Mouse (Mus musculus): Measurements from ENCODE around the gene Gramd1b.

Gramd1b gene

DNA sequence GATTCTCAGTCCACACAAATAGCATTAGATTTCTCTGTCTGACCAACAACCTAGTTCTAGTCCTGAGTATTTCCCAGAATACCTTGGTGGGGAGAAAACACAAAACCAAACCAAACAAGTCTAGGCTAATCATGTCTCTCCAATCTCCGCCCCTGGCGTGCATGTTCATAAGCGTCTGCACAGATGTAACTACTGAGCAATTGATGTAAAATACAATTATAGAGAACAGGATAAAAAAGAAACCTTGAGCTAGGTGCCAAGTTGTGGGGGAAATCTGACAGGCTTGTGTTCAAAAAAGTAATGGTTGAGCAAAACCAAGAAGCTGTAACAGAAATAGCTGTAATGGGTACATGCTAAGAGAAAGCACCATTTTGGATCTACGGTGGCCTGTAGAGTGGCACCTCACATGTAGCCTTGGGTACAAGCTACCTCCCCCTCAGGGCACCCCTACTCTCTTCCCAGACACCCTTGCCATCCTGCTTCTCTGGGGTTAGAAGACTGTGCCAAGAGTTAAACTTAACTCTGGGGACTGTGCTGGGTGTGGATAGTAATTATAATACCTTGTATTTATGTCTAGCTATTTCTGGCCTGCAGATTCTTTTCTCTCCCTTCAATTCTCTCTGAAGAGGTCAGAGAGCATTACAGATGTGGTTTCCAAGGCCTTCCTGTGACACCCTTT, 174.3 kb downstream of the Gramd1b start:
- DNase-seq = no peak

DNA sequence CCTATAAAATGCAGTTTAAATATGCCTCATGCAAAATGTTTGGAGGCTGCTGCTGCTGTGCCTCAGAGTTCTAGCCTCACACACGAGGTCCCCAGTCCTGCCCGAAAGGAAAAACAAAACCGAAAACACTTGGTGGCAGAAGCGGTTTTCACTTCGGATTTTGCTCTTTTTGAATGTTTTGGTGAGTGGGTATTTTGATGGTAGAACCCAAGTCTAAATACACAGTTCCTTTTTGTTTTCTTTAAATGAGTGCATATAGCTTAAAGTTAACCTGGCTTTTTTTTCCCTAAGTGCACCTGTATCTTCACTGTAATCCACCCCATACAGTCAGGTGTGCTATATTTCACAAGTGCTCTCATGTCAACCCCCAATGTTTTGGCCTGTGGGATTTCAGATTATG, 174.8 kb downstream of the Gramd1b start:
- no peak for DNase-seq

DNA sequence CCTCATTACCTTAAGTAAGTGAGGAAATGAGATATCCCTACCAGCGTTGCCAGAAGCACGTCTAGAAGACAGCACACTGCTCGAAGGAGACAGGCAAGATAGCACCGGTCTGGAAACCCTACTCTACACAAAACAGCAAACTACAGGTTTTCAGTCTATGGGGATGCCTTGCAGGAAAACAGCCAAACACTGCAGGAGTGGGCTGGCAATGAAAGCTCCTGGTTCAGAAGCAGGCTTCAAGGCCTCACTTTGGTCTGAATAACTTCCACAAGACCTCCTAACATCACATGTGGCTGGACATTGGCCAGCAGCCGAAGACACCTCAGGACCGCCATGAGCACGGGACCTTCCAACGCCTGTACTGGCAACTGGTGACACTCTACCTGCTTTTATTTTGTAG, 175.8 kb downstream of the Gramd1b start:
- no peak for DNase-seq

DNA sequence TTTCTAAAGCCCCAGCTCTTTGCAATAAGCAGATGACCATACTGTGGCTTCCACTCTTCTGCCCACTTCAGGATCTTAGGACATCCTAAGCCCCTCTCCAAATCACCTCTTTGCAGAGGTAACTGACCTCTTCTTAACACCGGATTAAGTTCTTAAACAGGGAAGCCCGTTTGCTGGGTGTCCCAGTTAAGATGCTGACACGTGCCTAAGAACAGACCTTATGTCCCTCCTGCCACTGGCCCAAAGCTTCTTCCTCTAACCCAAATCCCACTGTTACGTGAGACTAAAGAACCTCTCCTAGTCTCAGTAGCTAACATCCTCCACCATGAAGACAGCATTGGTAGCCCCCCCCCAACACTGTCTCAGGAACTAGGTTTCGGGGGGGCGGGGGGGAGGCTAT, 177.6 kb downstream of the Gramd1b start:
- no peak for DNase-seq

DNA sequence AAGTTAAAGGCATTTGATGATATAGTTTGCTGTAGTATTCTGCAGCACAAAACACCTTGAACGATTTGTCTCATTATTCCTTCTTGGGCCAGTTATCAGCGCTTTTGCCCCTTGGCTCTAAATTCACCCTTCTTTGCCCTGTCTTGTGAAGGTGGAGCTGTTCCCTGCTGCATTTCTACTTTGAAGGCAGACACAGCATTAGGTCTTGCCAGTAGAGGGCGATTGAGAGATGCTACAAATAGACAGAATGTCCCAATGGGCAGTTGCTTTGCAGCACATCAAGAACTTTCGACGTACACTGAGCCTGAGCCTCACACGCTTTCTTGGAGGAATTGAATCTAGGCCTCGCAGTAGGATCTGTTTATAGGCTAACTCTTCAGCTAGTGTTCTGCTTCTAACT, 180.5 kb downstream of the Gramd1b start:
- peak; percentile 66 for DNase-seq

DNA sequence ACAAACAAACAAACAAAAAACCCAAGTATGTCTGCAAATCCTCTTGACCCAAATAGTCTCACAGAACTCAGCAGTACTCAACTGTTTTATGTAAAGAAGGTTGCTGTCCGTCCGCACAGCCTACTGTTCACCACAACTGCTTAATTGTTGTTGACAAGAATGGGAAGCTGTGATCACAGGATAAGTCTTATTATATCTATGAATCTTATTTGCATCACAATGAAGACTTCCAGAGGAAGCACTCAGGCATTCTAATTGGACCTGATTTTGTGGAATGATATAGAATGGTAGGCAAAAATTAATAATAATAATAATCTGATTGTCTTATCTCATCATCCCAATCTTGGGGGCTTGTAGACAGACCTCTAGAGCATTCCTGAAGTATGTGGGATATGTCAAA, 181.1 kb downstream of the Gramd1b start:
- DNase-seq = no peak

DNA sequence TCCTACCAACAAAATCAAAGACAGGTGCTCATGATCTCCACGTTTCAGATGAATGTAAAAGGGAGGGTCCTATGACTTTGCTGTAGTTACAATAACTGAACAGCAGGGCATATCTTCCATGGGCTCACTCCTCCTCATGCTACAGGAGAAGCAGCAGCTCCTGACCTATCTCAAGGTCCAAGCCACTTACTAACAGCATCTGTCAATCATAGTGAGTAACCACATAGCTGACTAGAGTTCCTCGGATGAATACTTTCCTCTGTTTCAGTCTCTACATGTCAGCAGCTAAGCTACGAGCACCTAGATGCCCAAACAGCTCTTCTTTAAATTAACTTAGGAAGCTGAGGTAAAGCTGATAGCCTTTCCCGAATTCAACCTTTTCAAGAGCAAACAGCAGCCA, 181.6 kb downstream of the Gramd1b start:
- DNase-seq = no peak

DNA sequence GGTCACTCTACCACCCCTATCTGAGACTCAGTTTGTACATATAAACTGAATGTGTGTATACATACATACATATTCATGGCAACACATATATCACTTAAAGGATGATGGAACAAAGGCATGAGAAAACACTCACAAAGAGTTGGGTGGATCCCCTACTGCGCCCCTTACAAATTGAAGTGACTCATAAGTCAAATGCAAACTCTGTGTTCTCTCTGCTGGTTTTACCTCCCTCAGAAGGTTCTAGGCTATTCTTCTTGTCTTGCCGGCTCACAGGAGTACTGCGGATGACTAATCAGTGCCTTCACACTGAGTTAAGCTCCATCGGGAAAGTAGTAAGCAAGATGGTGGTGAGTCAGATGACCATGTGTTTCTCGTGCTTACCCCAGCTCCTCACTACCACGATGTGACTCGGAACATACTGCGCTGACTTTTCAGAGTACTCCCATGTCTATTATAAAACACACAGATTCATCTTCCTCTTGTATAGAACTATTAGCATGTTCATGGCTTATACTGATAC, 182.4 kb downstream of the Gramd1b start:
- DNase-seq = no peak

DNA sequence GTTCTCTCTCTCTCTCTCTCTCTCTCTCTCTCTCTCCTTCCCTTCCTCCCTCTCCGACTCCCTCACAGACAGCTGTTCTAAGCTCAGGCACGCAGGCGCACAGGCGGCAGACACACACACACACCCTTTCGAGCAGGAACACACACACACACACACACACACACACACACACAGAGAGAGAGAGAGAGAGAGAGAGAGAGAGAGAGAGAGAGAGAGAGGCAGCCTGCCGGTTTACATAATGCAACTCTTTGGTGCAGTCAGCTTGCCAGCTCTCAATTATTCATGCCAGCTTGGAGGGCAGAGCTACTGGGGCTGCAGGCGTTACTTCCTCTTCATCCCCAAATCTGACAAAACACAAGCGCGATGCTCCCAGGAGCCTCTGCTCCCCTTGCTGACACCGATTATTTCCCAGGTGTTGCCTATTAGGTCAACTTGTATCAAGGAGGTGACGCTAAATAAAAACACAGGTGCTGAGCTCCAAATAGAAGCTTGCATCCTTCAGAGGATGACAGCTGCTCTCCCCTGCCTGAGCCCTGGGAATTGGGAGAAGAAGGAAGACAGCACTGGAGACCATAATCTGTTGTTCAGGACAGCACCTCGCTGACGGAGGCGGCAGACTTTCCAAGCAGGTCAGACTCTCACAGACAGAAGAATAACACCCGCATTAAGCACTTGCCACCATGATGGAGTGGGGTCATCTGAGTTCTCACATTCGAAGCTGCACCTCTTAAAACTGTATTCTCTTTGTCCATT, 184.8 kb downstream of the Gramd1b start:
- DNase-seq = peak; percentile 60

DNA sequence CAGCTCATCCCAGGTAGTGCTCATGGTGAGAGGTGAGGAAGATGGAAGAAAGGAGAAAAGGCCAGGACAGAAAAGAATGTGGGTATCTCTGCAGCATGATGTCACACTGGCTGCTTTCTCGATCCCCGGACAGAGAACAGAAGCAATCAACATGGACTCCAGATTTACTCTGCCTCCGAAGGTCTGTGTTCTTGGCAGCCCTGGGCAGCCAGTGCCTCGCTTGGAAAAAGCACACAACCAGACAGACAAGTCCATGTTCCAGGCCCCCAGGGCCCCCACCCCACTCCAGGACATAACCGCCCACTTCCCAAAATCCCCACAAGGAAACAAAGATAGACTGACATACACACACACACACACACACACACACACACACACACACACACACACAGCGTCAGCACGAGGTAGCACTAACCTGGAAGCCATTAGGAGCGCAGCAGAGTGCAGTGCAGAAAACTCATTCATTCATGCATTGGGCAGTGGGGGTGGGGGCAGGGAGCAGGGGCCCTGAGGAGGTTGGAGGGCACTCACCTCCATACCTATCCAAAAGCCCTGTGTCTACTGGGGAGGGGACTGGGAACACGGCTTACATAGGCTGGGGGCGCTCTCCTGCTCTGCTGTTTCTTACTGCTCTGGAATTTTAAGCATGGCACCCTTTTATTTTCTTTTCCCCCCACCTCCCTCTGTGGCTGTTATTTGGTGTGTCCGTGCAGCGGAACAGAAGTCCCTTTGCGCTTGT, 185.5 kb downstream of the Gramd1b start:
- DNase-seq = no peak

DNA sequence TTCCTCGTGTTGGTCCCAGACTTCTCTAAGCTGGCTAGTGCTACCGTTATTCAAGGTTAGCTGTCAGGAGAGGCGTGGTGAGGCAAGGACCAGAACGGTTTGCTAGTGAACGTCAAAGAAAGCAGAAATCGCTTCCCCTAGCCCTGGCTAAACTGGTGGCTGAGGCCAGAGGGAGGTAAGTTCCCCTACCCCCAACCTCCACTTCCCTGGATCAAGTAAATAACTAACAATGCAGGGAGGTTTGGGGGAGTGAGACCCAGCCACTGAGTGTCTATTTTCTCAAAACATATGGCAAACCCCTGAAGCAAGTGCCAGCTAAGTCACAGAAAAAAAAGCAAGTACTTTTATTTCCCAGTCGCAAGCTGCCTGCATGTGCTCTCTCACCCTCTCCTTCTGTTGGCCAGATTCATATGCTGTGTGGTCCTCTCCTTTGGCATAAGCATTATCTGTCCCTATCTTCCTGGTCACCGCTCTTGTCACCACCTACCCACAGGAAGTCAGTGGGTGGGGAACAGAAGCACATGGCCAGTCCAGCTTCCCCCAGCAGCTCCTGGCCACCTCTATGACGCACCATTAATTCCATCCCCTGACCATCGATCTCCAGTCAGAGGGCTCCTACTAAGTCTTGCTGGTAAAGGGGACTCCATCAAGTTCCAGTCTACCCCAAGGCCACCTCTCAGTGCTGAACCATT, 186.2 kb downstream of the Gramd1b start:
- DNase-seq = no peak

DNA sequence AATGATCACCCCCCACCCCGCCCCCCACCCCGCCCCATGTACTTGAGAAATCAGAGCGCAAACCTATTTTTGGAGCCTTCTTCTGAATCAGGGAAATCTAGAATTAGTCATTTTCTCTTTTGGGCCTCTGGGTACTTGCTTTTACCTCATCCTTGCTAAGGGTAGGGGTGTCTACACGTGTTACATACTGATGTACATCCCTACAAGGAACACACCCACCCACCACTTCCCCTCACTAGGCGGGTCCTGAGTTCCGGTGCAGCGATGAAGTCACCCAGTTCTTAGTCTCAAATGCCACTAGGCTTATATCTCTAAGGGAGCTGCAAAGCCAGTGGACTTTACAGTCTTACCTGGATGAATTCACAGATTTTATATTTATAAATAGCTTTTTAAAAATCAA, 187.4 kb downstream of the Gramd1b start:
- no peak for DNase-seq

DNA sequence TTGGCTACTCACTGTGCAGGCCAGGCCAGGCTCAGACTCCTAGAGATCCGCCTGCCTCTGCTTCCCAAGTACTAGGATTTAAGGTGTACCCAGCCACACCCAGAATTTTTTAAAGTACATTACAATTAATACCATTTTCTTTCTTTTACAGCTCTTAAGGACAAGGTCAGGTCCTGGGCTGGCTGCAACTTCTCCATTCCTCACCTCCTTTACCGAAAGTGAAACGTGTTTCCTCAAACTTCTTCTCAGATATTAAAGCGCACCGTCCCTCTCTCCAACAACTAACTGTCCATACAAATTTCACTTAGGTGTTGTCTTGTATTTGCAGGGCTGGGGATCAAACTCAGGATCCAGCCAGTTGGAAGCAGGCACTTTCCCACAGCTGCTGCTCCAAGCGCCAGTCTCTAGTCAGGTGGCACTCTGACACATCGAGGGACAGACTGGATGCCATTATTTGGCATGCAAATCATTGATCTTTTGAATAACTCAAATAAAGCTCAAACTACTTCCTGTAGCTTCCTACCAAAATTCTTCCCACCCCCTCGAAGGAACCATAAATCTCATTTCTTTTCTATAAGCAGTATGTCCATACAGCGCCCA, 188.0 kb downstream of the Gramd1b start:
- DNase-seq = no peak

DNA sequence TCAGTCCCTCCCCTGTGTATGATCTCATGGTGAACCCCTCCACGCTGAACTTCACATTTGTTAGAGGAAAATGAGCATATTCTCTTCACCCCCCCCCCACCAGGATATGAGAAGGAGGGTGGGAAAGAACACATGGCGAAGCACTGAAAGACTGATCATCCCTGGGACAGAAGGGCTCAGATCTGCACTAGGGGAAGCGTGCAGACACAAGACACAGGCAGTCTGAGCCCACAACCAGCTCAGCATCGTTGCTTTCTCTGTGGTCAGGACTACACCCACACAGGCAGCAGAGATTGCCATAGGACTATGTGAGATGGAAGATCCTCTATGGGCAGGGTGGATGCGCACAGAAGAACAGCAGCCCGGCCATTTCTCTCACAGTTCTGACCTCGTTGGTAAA, 189.1 kb downstream of the Gramd1b start:
- no peak for DNase-seq

DNA sequence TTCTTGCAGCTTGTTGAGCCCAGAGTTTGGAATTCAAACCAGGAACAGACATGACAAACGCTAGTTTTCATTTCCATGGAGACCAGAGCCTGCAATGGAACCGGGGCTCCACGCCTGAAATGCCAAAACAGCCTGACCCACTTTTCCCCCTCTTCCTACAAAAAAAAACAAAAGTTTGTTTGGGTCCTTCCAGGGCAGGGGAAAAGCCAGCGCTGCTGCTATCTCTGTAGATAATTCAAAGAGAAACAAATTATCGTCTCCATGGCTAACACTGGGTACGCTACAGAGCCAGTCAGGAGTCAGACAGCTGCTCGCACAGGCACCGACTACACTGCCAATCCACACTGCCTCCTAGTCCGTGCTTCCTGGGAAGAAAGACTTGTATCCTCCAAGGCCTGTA, 191.6 kb downstream of the Gramd1b start:
- no peak for DNase-seq

DNA sequence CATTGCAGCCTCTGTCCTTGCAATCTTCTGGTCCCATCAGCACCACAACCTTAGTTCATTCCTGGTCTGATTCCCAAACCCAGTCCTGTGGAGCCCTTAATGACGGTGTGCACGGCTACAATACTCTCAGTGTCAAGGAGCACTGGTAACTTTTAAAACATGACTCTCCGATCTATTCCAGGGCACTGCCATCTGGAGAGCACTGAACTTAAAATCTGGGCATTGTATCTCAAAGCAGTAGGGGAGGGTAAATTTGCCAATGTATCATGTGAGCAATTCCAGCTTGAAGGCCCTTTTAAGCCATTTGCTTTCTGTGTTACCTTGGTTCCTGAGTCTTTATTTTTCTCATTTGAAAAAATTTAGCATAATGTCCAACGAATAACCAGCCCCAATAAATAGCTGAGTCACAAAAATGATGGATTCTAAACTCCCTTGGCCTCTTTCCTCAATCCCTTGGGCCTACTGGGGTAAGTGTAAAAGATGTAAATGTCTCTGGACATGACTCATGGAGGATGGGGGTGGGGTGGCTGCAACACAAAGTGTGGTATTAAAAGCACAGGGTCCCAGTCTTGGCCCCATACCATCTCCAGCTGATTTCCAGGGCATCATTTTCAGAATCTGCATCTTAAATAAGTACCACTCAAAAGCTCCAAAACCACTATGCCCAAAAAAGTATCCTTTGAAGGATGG, 193.9 kb downstream of the Gramd1b start:
- no peak for DNase-seq

DNA sequence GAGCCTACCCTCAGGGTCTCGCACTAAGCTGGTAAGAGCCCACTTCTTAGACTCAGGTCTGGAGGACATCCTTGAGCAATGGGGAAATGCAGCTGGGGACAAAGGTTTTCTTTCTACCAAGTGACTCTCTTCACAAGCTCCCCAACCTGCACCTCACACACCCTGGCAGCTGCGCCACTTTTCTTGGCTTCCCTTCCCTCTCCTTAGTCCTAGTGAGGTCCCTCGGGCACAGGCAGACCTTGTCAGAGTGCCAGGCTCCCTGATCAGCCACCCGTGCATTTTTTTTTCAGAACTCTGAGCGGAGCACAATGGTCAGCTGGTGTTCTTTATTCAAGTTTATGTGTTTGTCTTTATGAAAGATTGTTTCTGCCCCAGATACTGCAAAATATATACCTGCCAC, 194.5 kb downstream of the Gramd1b start:
- peak; percentile 84 for DNase-seq

DNA sequence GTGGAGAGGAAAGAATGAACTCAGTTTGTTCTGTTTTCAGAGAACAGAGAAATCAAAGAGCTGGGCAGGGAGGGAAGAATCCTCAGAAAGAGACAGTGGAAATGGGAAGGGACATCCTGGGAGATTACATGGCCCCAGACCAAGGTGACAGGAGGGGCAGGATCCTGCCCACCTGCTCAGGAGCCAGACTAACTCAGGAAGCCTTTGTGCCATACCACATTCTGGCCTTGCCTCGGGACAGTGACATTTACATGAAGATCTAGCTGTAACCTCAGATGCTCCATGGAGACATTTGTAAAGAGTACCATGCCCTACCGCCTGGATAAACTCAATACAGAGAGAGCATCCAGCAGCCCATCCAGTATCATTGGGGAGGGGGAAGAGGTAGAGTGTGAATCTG, 196.6 kb downstream of the Gramd1b start:
- DNase-seq = no peak

DNA sequence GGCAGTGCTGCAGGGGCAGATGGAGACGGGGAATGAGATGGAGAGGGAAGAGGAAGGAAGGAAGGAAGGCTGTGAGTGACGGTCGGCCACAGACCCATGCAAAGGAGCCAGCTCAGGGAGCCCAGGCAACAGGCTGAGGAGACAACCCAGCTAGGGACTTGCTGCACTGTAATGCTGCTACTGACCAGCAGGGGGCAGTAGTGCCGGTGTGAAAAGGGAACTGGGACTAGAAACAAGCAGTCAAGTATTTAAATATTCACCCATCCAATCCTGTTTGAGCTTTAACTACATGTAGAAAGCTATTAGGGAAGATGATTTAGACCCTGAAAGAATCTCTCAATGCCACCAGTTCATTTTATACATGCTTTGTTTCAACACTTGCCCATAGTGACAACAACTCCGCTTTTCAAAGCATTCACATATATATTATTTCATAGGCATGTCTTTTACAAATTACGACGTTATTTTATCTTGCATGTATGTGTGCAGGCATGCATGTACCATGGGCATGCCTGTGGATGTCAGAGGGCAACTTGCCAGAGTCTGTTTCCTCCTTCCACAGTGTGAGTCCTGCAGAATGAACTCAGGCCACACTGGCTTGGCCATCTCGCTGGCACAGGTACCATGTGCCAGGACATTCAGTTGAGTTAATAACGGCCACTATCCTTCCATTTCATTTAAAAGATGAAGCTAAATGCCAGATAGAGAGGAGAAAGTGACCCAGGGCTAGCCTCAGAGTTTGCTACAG, 197.4 kb downstream of the Gramd1b start:
- peak; percentile 84 for DNase-seq

DNA sequence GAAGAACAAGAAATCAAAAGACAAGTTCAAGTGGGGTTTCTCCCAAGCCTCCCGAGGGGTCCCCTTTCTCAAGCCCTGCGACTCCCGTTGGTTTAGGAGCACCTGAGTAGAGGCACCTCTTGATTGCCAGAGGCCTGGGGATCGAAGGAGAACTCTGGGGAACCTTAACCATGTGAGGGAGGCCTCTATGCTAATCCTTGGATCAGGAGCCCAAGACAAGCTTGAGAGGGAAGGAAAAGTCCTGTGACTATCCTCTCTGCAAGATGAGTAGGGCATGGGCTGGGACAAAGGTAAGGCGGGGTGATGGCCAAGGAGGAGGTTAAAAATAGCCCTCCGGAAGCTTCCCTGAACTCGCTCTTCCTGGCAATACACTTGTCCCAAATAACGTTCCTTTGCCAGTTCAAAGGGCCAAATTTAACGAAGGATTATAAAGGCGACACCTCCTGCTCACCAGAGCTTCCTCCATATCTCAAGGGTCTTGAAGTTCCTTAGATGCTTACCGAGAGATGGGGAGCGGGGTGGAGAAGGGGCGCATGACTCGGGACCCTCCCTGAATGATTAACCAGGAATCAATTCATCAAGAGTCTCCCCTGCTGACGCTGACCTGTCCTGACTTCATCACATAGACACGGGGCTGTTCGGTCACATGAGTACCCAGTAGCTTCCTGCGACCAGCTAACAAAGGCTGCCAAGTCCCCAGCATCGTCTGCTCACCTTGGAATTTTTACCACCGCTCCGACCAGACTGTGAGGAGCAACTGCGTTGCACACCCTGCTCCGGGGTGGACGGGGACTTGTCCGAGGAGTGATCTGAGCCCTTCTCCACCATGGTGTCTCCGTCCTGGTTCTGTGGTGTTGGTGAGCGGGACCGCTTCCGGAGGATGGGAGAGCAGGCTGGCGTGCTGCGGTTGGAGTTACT, 198.2 kb downstream of the Gramd1b start:
- DNase-seq = no peak

Data from kidney, postnatal 10 days (tissue).